16 mouse cellular contexts compared by ENCODE assay signal in genomic region chr1:177468436-177468835, GRCm38 (mm10). TPM values are rescaled to one million over a fixed set of nuclear protein-coding genes. Genes with fewer than 3 reads are reported as not detected.
DNase-seq lines count a peak whose midpoint lies in the region; TF ChIP-seq lines count a peak whose summit lies in the region.
"Had no signal": no experiment of that assay in that cellular context is flagged by ENCODE, and none has a peak within 500 bp of the region (broad histone marks: within the 10 kb centered on the region; RNA-seq: fewer than 3 reads in every experiment).

No protein-coding gene starts in this region.

- TF ChIP-seq POLR2A in brain, embryonic 14.5 days (IDR thresholded peaks at IDR 0.05; ENCODE audit: borderline replicate concordance, extremely low read depth, insufficient read depth, insufficient read length, poor library complexity, severe bottlenecking) = no peak

- peak; percentile 63 to 74 for DNase-seq in cerebellum, postnatal 14 days
- DNase-seq in cerebellum, adult 18-20 months = no peak
- peak; percentile 76 to 77 for DNase-seq in frontal cortex, postnatal 36 days (ENCODE audit: low spot score in 2 of 2)
- DNase-seq in frontal cortex, postnatal 14 days (ENCODE audit: low spot score in 2 of 2) = no peak
- peak; percentile 68 for DNase-seq in brain, embryonic 14.5 days (ENCODE audit: low read depth)
- DNase-seq in left cerebral cortex, postnatal 4 days = peak; percentile 52
- DNase-seq in lung, postnatal 10 days = no peak
- DNase-seq in lung, postnatal 25 days (ENCODE audit: low spot score) = no peak
- DNase-seq: adrenal gland, adult 8-10 months; heart, postnatal 14 days; kidney, adult 9 months; kidney, postnatal 25 days; liver; lung, adult 2 months; lung, postnatal 4 days; thymus, postnatal 14 days had no signal

- intact Hi-C loops in left cerebral cortex, postnatal 4 days (cut with DNase I) = no loop called here

- no peak for TF ChIP-seq CTCF in brain, embryonic 14.5 days (IDR thresholded peaks at IDR 0.05; ENCODE audit: borderline replicate concordance, extremely low read depth, insufficient read depth, insufficient read length)

RNA-seq across cellular contexts. Expression of gene Zbtb18, which starts 26.3 kb away (rescaled TPM):
- polyA plus RNA-seq in brain, embryonic 14.5 days (2012; rRNA removed) = 55.5 and 56.4 TPM in 2 replicates
- 100 to 1,000 TPM; 740 to 795 TPM for total RNA-seq in left cerebral cortex, postnatal 4 days (2021)

Comparison
In these comparisons a context has a peak if more than half of its experiments do, and no peak if none do; other contexts are left out.
1. DNase-seq: peak in cerebellum, postnatal 14 days (2 of 2), frontal cortex, postnatal 36 days (2 of 2), brain, embryonic 14.5 days (single experiment) and left cerebral cortex, postnatal 4 days (single experiment); none in cerebellum, adult 18-20 months (0 of 2), frontal cortex, postnatal 14 days (0 of 2), lung, postnatal 10 days (single experiment) and lung, postnatal 25 days (single experiment).